Mouse (Mus musculus) MEL (cell line): ENCODE measurements around the gene Klhl42. TPM values are rescaled to one million over a fixed set of nuclear protein-coding genes. Genes with fewer than 3 reads are reported as not detected.

Experiments
- DNase-seq: peaks from one replicate; pipeline ENCODE4 v3.0.0; 2011; ENCODE audit warnings: low read depth, low spot score
- H3K27ac ChIP-seq: 2 replicates; pipeline ENCODE4 v1.5.1; 2012; ENCODE audit warnings: low read depth, mild to moderate bottlenecking, control low read depth, low read length, moderate library complexity; ENCODE audit not compliant: control insufficient read depth
- H3K27me3 ChIP-seq, 2 experiments: fragments of 150-350 bp in 1 of 2; sonication (generic) in 1 of 2; 2 replicates each; pipeline ENCODE4 v1.6.1; 2012; ENCODE audit warnings: low read length in 2 of 2, mild to moderate bottlenecking in 2 of 2, improper control_type of control experiment in 1 of 2, moderate library complexity in 1 of 2; ENCODE audit not compliant: insufficient read depth in 2 of 2, control insufficient read depth in 1 of 2
- H3K36me3 ChIP-seq, 2 experiments: 2 replicates each; pipeline ENCODE4 v1.6.1; 2012 to 2014; ENCODE audit warnings: low read length in 2 of 2, improper control_type of control experiment in 1 of 2, inconsistent platforms in 1 of 2, mild to moderate bottlenecking in 1 of 2; ENCODE audit not compliant: insufficient read depth in 2 of 2, control insufficient read depth in 1 of 2
- H3K4me1 ChIP-seq, 2 experiments: fragments of 150-350 bp in 1 of 2; sonication (generic) in 1 of 2; 2 replicates each; pipeline ENCODE4 v1.6.1; 2012; ENCODE audit warnings: low read length in 2 of 2, improper control_type of control experiment in 1 of 2, mild to moderate bottlenecking in 1 of 2; ENCODE audit not compliant: insufficient read depth in 2 of 2, control insufficient read depth in 1 of 2
- H3K4me3 ChIP-seq, 2 experiments: fragments of 150-350 bp in 1 of 2; sonication (generic) in 1 of 2; 2 replicates each; pipeline ENCODE4 v1.5.1; 2012; ENCODE audit warnings: low read depth in 2 of 2, low read length in 2 of 2, mild to moderate bottlenecking in 2 of 2, moderate library complexity in 2 of 2, control low read depth in 1 of 2, improper control_type of control experiment in 1 of 2; ENCODE audit not compliant: control insufficient read depth in 1 of 2, insufficient read depth in 1 of 2
- H3K79me2 ChIP-seq: 2 replicates; pipeline ENCODE4 v1.6.1; 2012; ENCODE audit warnings: mild to moderate bottlenecking, low read length, moderate library complexity; ENCODE audit not compliant: control insufficient read depth, poor library complexity, insufficient read depth
- H3K9ac ChIP-seq: 2 replicates; pipeline ENCODE4 v1.6.1; 2012; ENCODE audit warnings: low read depth, mild to moderate bottlenecking, control low read depth, low read length, moderate library complexity; ENCODE audit not compliant: control insufficient read depth, poor library complexity, severe bottlenecking
- H3K9me3 ChIP-seq: fragments of 150-350 bp; sonication (generic); replicated peaks from 2 replicates; pipeline ENCODE4 v1.6.1; 2012; ENCODE audit warnings: mild to moderate bottlenecking, low read length, improper control_type of control experiment, moderate library complexity; ENCODE audit not compliant: insufficient read depth
- CHD1 ChIP-seq: IDR thresholded peaks from 2 replicates; pipeline ENCODE4 v1.6.1; 2012; ENCODE audit warnings: low read depth, mild to moderate bottlenecking, inconsistent platforms, low read length, improper control_type of control experiment
- CTCF ChIP-seq, 3 experiments: IDR thresholded peaks in 2 of 3; conservative IDR thresholded peaks in 1 of 3; 2 replicates each; pipeline ENCODE4 v1.5.1; 2011 to 2012; ENCODE audit warnings: low read length in 3 of 3, low read depth in 2 of 3, mild to moderate bottlenecking in 2 of 3, improper control_type of control experiment in 1 of 3, inconsistent platforms in 1 of 3, mixed read lengths in 1 of 3, moderate library complexity in 1 of 3; ENCODE audit not compliant: control insufficient read depth in 1 of 3, insufficient read depth in 1 of 3, poor library complexity in 1 of 3, severe bottlenecking in 1 of 3
- E2F4 ChIP-seq: IDR thresholded peaks from 2 replicates; pipeline ENCODE4 v1.6.1; 2011; ENCODE audit warnings: low read depth, low read length, improper control_type of control experiment, borderline replicate concordance
- HCFC1 ChIP-seq: IDR thresholded peaks from 2 replicates; pipeline ENCODE4 v1.6.1; 2012; ENCODE audit warnings: low read depth, mild to moderate bottlenecking, inconsistent platforms, low read length, improper control_type of control experiment, moderate library complexity
- JUND ChIP-seq: IDR thresholded peaks from 2 replicates; pipeline ENCODE4 v1.6.1; 2011; ENCODE audit warnings: low read depth, mild to moderate bottlenecking, improper control_type of control experiment, low read length
- MAFK ChIP-seq: IDR thresholded peaks from 2 replicates; pipeline ENCODE4 v1.6.1; 2011; ENCODE audit warnings: low read depth, mild to moderate bottlenecking, low read length, improper control_type of control experiment, borderline replicate concordance
- MAX ChIP-seq: IDR thresholded peaks from 2 replicates; pipeline ENCODE4 v1.6.1; 2011; ENCODE audit warnings: low read length, improper control_type of control experiment
- MYB ChIP-seq: IDR thresholded peaks from 2 replicates; pipeline ENCODE4 v1.6.1; 2011; ENCODE audit warnings: mild to moderate bottlenecking, low read depth, low read length, improper control_type of control experiment
- MYC ChIP-seq: IDR thresholded peaks from 2 replicates; pipeline ENCODE4 v1.6.1; 2011; ENCODE audit warnings: low read depth, mild to moderate bottlenecking, low read length, improper control_type of control experiment, moderate library complexity
- NELFE ChIP-seq: IDR thresholded peaks from 2 replicates; pipeline ENCODE4 v1.6.1; 2011; ENCODE audit warnings: low read depth, low read length, improper control_type of control experiment
- NRF1 ChIP-seq: IDR thresholded peaks from 2 replicates; pipeline ENCODE4 v1.6.1; 2014; ENCODE audit warnings: low read depth, mild to moderate bottlenecking, inconsistent platforms, low read length, improper control_type of control experiment, moderate library complexity; ENCODE audit not compliant: poor library complexity, insufficient read depth, severe bottlenecking
- POLR2A ChIP-seq, 2 experiments: IDR thresholded peaks; 2 replicates each; pipeline ENCODE4 v1.6.1; 2011 to 2012; ENCODE audit warnings: low read length in 2 of 2, mild to moderate bottlenecking in 2 of 2, control low read depth in 1 of 2, improper control_type of control experiment in 1 of 2, low read depth in 1 of 2, moderate library complexity in 1 of 2; ENCODE audit not compliant: control insufficient read depth in 1 of 2, insufficient read depth in 1 of 2, poor library complexity in 1 of 2
- POLR2AphosphoS2 ChIP-seq: IDR thresholded peaks from 2 replicates; pipeline ENCODE4 v1.6.1; 2011; ENCODE audit warnings: low read length, improper control_type of control experiment
- POLR2AphosphoS5 ChIP-seq: IDR thresholded peaks from 2 replicates; pipeline ENCODE4 v1.6.1; 2012; ENCODE audit warnings: low read depth, borderline replicate concordance, mild to moderate bottlenecking, inconsistent platforms, low read length, moderate library complexity, mixed read lengths
- SIN3A ChIP-seq: IDR thresholded peaks from 2 replicates; pipeline ENCODE4 v1.6.1; 2012; ENCODE audit warnings: low read length, improper control_type of control experiment, inconsistent platforms
- SMC3 ChIP-seq: IDR thresholded peaks from 2 replicates; pipeline ENCODE4 v1.6.1; 2011; ENCODE audit warnings: low read depth, low read length, improper control_type of control experiment
- TCF12 ChIP-seq: IDR thresholded peaks from 2 replicates; pipeline ENCODE4 v1.6.1; 2014; ENCODE audit warnings: low read depth, mild to moderate bottlenecking, inconsistent platforms, low read length, improper control_type of control experiment, moderate library complexity
- UBTF ChIP-seq: IDR thresholded peaks from 2 replicates; pipeline ENCODE4 v1.6.1; 2012; ENCODE audit warnings: low read depth, mild to moderate bottlenecking, inconsistent platforms, low read length, improper control_type of control experiment, moderate library complexity, borderline replicate concordance; ENCODE audit not compliant: insufficient read depth
- USF1 ChIP-seq: IDR thresholded peaks from 2 replicates; pipeline ENCODE4 v1.6.1; 2014; ENCODE audit warnings: low read depth, mild to moderate bottlenecking, inconsistent platforms, low read length, improper control_type of control experiment, moderate library complexity
- ZMIZ1 ChIP-seq: IDR thresholded peaks from 2 replicates; pipeline ENCODE4 v1.6.1; 2012; ENCODE audit warnings: low read depth, mild to moderate bottlenecking, inconsistent platforms, low read length, improper control_type of control experiment, moderate library complexity
- ZNF384 ChIP-seq: IDR thresholded peaks from 2 replicates; pipeline ENCODE4 v1.6.1; 2012; ENCODE audit warnings: low read depth, mild to moderate bottlenecking, inconsistent platforms, low read length, improper control_type of control experiment
- polyA plus RNA-seq, 2 experiments: library from polyadenylated mRNA; stranded (reverse) in 1 of 2; unstranded in 1 of 2; fragments of >175 nt in 1 of 2; fragments of >200 nt in 1 of 2; gene quantifications; 2 replicates each; pipeline versions ENCODE4 v1.2.1 to v1.2.4; 2012; ENCODE audit warnings: low replicate concordance in 2 of 2, low read depth in 1 of 2; ENCODE audit not compliant: insufficient read length in 2 of 2, insufficient read depth in 1 of 2, missing spikeins in 1 of 2
- total RNA-seq: library from RNA; depleted of rRNA; stranded (reverse); fragments of 300-350 nt; gene quantifications from 2 replicates; pipeline ENCODE4 v1.2.3, GENCODE M21; 2012

Gene Klhl42
- total and polyA plus RNA-seq, 3 experiments, result 8.2 to 10.9 TPM; not detected in 1

- Histone ChIP-seq H3K36me3 (no peaks in the 10 kb centered on the region), H3K9me3 (no peaks in the 10 kb centered on the region)
- TF ChIP-seq MAX, result no peak
- no peak for TF ChIP-seq NELFE
- no peak for TF ChIP-seq ZMIZ1
- TF ChIP-seq CTCF (IDR thresholded peaks at IDR 0.05 in 2 of 3, conservative IDR thresholded peaks at IDR 0.05 in 1 of 3; ENCODE audit: control insufficient read depth in 1 of 3, insufficient read depth in 1 of 3, low read depth in 2 of 3, low read length in 3 of 3, poor library complexity in 1 of 3, severe bottlenecking in 1 of 3), result no peak
- no peak for TF ChIP-seq TCF12
- no peak for TF ChIP-seq POLR2AphosphoS2
- no peak for TF ChIP-seq MAFK
- no peak for TF ChIP-seq USF1
- no peak for TF ChIP-seq SMC3
- no peak for TF ChIP-seq CHD1
- TF ChIP-seq UBTF, result no peak
- no peak for TF ChIP-seq POLR2AphosphoS5
- no peak for TF ChIP-seq MYB
- no peak for TF ChIP-seq POLR2A (IDR thresholded peaks at IDR 0.05; ENCODE audit: control insufficient read depth in 1 of 2, insufficient read depth in 1 of 2, low read depth in 1 of 2, low read length in 2 of 2, poor library complexity in 1 of 2)
- no peak for TF ChIP-seq E2F4
- TF ChIP-seq MYC, result no peak
- no peak for TF ChIP-seq HCFC1
- TF ChIP-seq SIN3A, result no peak
- no peak for TF ChIP-seq NRF1
- no peak for TF ChIP-seq JUND
- TF ChIP-seq, all 39 proteins: peak for 0
- Histone ChIP-seq H3K4me3 (no peak overlapping the region), H3K79me2 (no peaks in the 10 kb centered on the region), H3K4me1 (no peaks in the 10 kb centered on the region), H3K27me3 (no peaks in the 10 kb centered on the region), H3K9ac (no peak overlapping the region), H3K27ac (no peak overlapping the region)
- no peak for DNase-seq
Measured at GRCm38 (mm10) chr6:147118190-147118589, 27.0 kb downstream of the Klhl42 start.

- H3K27me3 ChIP-seq, result no peaks in the 10 kb centered on the region
- TF ChIP-seq CHD1, result no peak
- no peak for TF ChIP-seq ZNF384
- TF ChIP-seq POLR2A (IDR thresholded peaks at IDR 0.05; ENCODE audit: control insufficient read depth in 1 of 2, insufficient read depth in 1 of 2, low read depth in 1 of 2, low read length in 2 of 2, poor library complexity in 1 of 2), result no peak
- H3K36me3 ChIP-seq, result no peaks in the 10 kb centered on the region
- H3K4me3 ChIP-seq, result no peak overlapping the region
- no peaks in the 10 kb centered on the region for H3K79me2 ChIP-seq
- DNase-seq, result no peak
- H3K9ac ChIP-seq, result no peak overlapping the region
- no peaks in the 10 kb centered on the region for H3K4me1 ChIP-seq
- no peaks in the 10 kb centered on the region for H3K9me3 ChIP-seq
- H3K27ac ChIP-seq, result no peak overlapping the region
Measured at GRCm38 (mm10) chr6:147121320-147121719, 30.1 kb downstream of the Klhl42 start.
